Mouse (Mus musculus): ENCODE results near the gene Foxj2.

Foxj2 gene

GRCm38 (mm10) chr6:122874720-122875389 is 55.1 kb downstream of the Foxj2 start:
- no peak for DNase-seq (ENCODE audit: low spot score)

- no peak for DNase-seq (ENCODE audit: low spot score)
Measured at GRCm38 (mm10) chr6:122879141-122879735, 59.5 kb downstream of the Foxj2 start.

- DNase-seq (ENCODE audit: low spot score), result no peak
Measured at GRCm38 (mm10) chr6:122879781-122880505, 60.2 kb downstream of the Foxj2 start.

- no peak for DNase-seq (ENCODE audit: low spot score)
Measured at GRCm38 (mm10) chr6:122881287-122881686, 61.6 kb downstream of the Foxj2 start.

GRCm38 (mm10) chr6:122883603-122884002 is 63.9 kb downstream of the Foxj2 start:
- DNase-seq (ENCODE audit: low spot score), result no peak

GRCm38 (mm10) chr6:122889599-122889998 is 69.9 kb downstream of the Foxj2 start:
- no peak for DNase-seq (ENCODE audit: low spot score)

GRCm38 (mm10) chr6:122892442-122893049 is 72.8 kb downstream of the Foxj2 start:
- peak; percentile 54 for DNase-seq (ENCODE audit: low spot score)
